Comparison of ENCODE assay signal across 10 mouse cellular contexts in genomic region chr3:122111141-122111981, GRCm38 (mm10).
DNase-seq lines count a peak whose midpoint lies in the region; ATAC-seq lines count a peak whose summit lies in the region.
"Had no signal": no experiment of that assay in that cellular context is flagged by ENCODE, and none has a peak within 500 bp of the region (broad histone marks: within the 10 kb centered on the region; RNA-seq: fewer than 3 reads in every experiment).

No protein-coding gene starts in this region.

- ATAC-seq in hindbrain, embryonic 16.5 days = peak; percentile 75
- ATAC-seq in hindbrain, embryonic 13.5 days (ENCODE audit: low FRiP score) = no peak
- ATAC-seq in liver, embryonic 11.5 days (replicated peaks; ENCODE audit: low FRiP score) = peak; percentile 91
- ATAC-seq: midbrain, embryonic 15.5 days; Patski had no signal

- WGBS in hindbrain, embryonic 16.5 days = 42% methylated on average over 9 of the region's 9 CpGs
- WGBS in hindbrain, embryonic 13.5 days = 46% methylated on average over 9 of the region's 9 CpGs
- WGBS in liver, embryonic 11.5 days = 31% methylated on average over 9 of the region's 9 CpGs

- H3K4me1 ChIP-seq in hindbrain, embryonic 16.5 days (ENCODE audit: control insufficient read depth, insufficient read depth, low read depth, low read length) = no peaks in the 10 kb centered on the region; the same call in 1 of the 2 replicates
- H3K4me1 ChIP-seq in hindbrain, embryonic 13.5 days (replicated peaks) = peaks cover 9% of the 10 kb centered on the region; the same call in 1 of the 2 replicates
- peaks cover 39% of the 10 kb centered on the region for H3K4me1 ChIP-seq in liver, embryonic 11.5 days (replicated peaks; ENCODE audit: control insufficient read depth, insufficient read depth, low read length)
- H3K4me1 ChIP-seq: midbrain, embryonic 15.5 days had no signal

- no peak overlapping the region for H3K4me2 ChIP-seq in hindbrain, embryonic 16.5 days (ENCODE audit: low read length)
- no peak overlapping the region for H3K4me2 ChIP-seq in hindbrain, embryonic 13.5 days
- H3K4me2 ChIP-seq in liver, embryonic 11.5 days = peak overlapping the region; percentile 50
- H3K4me2 ChIP-seq: midbrain, embryonic 15.5 days had no signal

- no peaks in the 10 kb centered on the region for H3K9me3 ChIP-seq in hindbrain, embryonic 16.5 days (ENCODE audit: control insufficient read depth, low read length)
- no peaks in the 10 kb centered on the region for H3K9me3 ChIP-seq in hindbrain, embryonic 13.5 days
- H3K9me3 ChIP-seq in liver, embryonic 11.5 days (ENCODE audit: control insufficient read depth, low read length) = no peaks in the 10 kb centered on the region
- H3K9me3 ChIP-seq: midbrain, embryonic 15.5 days had no signal

- intact Hi-C loops in left cerebral cortex, postnatal 14 days (cut with DNase I) = no loop called here

- no peaks in the 10 kb centered on the region for H3K27me3 ChIP-seq in hindbrain, embryonic 16.5 days (replicated peaks; ENCODE audit: control insufficient read depth, insufficient read depth, low read length)
- no peaks in the 10 kb centered on the region for H3K27me3 ChIP-seq in hindbrain, embryonic 13.5 days
- H3K27me3 ChIP-seq in liver, embryonic 11.5 days (replicated peaks; ENCODE audit: control insufficient read depth, insufficient read depth, low read length) = no peaks in the 10 kb centered on the region
- H3K27me3 ChIP-seq: midbrain, embryonic 15.5 days; Patski had no signal

- DNase-seq in ES-CJ7 (ENCODE audit: low read depth, low spot score) (peak; percentile 14), R1 (ENCODE audit: low read depth, low spot score) (peak; percentile 34)
- no peak for DNase-seq in liver, embryonic 11.5 days (ENCODE audit: low spot score)
- DNase-seq in retina, postnatal 1 day = no peak
- no peak for DNase-seq in left cerebral cortex, postnatal 14 days (ENCODE audit: low spot score in 2 of 2)
- DNase-seq: kidney, adult 11 months had no signal

- no peaks in the 10 kb centered on the region for H3K36me3 ChIP-seq in hindbrain, embryonic 16.5 days (ENCODE audit: control insufficient read depth, insufficient read depth, low read length)
- no peaks in the 10 kb centered on the region for H3K36me3 ChIP-seq in hindbrain, embryonic 13.5 days
- H3K36me3 ChIP-seq in liver, embryonic 11.5 days (ENCODE audit: control insufficient read depth, insufficient read depth, low read length) = no peaks in the 10 kb centered on the region
- H3K36me3 ChIP-seq: midbrain, embryonic 15.5 days had no signal

- H3K4me3 ChIP-seq in hindbrain, embryonic 16.5 days (ENCODE audit: low read length) = no peak overlapping the region
- H3K4me3 ChIP-seq in hindbrain, embryonic 13.5 days = no peak overlapping the region
- H3K4me3 ChIP-seq in liver, embryonic 11.5 days (ENCODE audit: low read depth, low read length) = no peak overlapping the region
- H3K4me3 ChIP-seq: midbrain, embryonic 15.5 days had no signal

- H3K9ac ChIP-seq in hindbrain, embryonic 16.5 days (ENCODE audit: low read depth, low read length) = no peak overlapping the region
- H3K9ac ChIP-seq in hindbrain, embryonic 13.5 days = no peak overlapping the region
- H3K9ac ChIP-seq in liver, embryonic 11.5 days (ENCODE audit: low read depth, low read length) = peak overlapping the region; percentile 2; the same call in 1 of the 2 replicates
- H3K9ac ChIP-seq: midbrain, embryonic 15.5 days had no signal

- H3K27ac ChIP-seq in hindbrain, embryonic 16.5 days (ENCODE audit: low read depth, low read length) = no peak overlapping the region
- no peak overlapping the region for H3K27ac ChIP-seq in hindbrain, embryonic 13.5 days
- H3K27ac ChIP-seq in liver, embryonic 11.5 days (ENCODE audit: low read depth, low read length) = peak overlapping the region; percentile 77
- H3K27ac ChIP-seq: midbrain, embryonic 15.5 days had no signal

Comparison
In these comparisons a context has a peak if more than half of its experiments do, and no peak if none do; other contexts are left out.
1. DNase-seq: peak in ES-CJ7 (single experiment) and R1 (single experiment); none in liver, embryonic 11.5 days (single experiment), retina, postnatal 1 day (single experiment) and left cerebral cortex, postnatal 14 days (0 of 2).